Mouse (Mus musculus) kidney, postnatal 4 days (tissue): ENCODE measurements around the gene Cfh.
"Not testable (repeated sequence)": the region's sequence is repeated elsewhere in the genome, so short reads cannot be mapped to it uniquely, and the experiment has no call there.

Experiments
- DNase-seq, 2 experiments: peaks; one replicate each; pipeline ENCODE4 v3.0.0; 2021; ENCODE audit warnings: mixed read lengths in 2 of 2

Cfh gene

GRCm38 (mm10) chr1:140183664-140184063 is at the start of gene Cfh:
Gene Cfh, minus strand, starts transcription at chr1:140183764.
- DNase-seq = not testable (repeated sequence)

GRCm38 (mm10) chr1:140226673-140227072 is 43.1 kb upstream of the Cfh start:
- DNase-seq = no peak

- DNase-seq = no peak
Observed at GRCm38 (mm10) chr1:140225221-140225620, 41.7 kb upstream of the Cfh start.

- no peak for DNase-seq
Observed at GRCm38 (mm10) chr1:140205329-140205728, 21.8 kb upstream of the Cfh start.

- not testable (repeated sequence) for DNase-seq
Observed at GRCm38 (mm10) chr1:140188500-140188899, 4.9 kb upstream of the Cfh start.

- DNase-seq = peak; percentile 14 to 50
Observed at GRCm38 (mm10) chr1:140183208-140183607, 356 bp downstream of the Cfh start.

- DNase-seq = no peak
Observed at GRCm38 (mm10) chr1:140180125-140180524, 3.4 kb downstream of the Cfh start.

GRCm38 (mm10) chr1:140175442-140175841 is 8.1 kb downstream of the Cfh start:
- no peak for DNase-seq

GRCm38 (mm10) chr1:140171581-140172154 is 11.9 kb downstream of the Cfh start:
- DNase-seq = no peak

GRCm38 (mm10) chr1:140158970-140159369 is 24.6 kb downstream of the Cfh start:
- no peak for DNase-seq

GRCm38 (mm10) chr1:140069471-140069870 is 114.1 kb downstream of the Cfh start:
- DNase-seq = no peak
